Mouse (Mus musculus): ENCODE results near the gene Ercc4.

Gene Ercc4

DNA sequence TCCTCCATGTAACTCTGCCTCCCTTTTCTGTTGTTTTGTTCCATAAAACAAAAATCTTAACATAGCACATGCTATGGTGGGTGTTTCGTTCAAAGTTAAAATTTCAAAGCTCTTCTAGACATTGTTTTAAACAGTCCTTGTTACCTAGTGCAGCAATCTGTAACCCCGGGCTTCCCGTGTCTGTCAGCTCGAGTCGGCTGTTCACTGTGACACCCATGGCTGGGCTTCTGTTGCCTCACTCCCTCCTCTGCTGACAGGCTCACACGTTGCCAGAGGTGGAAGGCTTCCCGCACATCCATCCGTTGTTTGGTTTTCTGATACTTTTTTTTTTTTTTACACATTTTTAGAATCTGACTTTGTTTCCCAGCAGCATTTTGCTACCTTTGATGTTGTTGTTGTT lies 40.5 kb downstream of the Ercc4 start:
- no peak for DNase-seq

DNA sequence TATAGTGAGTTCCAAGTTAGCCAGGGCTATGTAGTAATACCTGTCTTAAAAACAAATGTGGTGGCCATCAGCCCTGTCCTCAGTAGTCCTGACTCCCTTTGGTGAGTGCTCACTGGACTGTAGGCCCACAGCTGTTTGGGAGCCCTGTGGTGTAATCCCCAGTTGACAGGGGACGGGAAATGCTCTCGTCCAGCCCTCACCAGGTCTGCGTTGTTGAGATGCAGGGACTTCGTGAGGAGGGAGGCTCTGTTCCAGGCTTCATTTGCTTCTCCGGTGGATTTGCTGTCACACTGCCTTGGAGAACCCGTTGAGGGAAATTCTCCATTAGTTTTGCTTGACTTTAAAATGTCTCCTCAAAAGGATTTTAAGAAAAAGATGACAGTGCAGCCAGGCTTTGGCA lies 41.3 kb downstream of the Ercc4 start:
- no peak for DNase-seq

DNA sequence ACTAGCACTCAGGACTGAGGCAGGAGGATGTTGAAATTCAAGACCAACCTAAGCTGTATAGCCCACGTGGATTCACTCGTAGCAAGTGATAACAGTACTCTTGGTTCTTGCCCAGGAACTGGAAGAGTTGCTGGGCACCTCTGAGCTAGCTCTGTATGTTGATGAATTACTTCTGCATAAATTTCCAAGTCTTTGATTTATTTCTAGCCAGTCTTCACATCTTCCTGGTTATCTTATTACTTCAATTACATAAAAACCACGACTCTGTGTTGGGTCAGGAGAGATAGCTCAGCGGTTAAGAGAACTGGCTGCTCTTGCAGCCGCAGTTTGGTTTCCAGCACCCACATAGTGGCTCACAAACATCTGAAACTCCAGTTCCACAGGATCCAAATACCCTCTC lies 43.0 kb downstream of the Ercc4 start:
- DNase-seq: no peak

DNA sequence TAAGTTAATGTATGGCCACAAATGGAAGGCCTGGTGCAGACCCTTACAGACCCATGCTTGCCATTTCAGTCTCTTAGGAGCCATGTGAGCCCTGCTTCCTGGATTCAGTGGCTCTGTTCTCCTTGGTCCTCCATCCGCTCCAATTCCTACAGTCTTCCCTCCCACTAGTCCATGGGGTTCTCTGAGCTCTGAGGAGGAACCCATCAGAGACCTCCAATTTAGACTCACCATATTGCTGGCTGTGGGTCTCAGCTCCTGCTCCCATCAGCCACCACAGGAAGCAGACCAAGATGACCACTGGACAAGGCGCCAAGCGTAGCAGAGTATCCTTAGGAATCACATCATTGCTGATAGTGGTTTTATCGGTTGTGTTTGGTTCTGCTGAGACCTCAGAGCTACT lies 43.7 kb downstream of the Ercc4 start:
- DNase-seq: no peak

DNA sequence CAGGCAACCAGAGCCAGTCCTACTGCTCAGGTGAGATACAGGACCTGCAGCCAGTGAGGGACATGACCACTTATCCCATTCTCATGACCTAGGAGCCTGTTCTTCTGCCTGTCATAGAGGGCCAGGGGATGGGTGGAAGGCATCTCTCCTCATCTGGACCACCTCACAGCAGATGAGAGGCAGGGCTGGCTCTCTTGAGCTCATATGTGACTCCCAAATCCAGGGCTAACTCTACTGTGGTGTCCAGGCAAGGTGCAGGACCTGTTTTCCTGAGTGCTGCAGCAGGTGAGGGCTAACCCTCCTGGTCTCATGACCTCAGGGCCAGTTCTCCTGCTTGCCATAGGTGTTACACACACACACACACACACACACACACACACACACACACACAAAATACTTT lies 44.9 kb downstream of the Ercc4 start:
- no peak for DNase-seq

- DNase-seq: no peak
Observed at GRCm38 (mm10) chr16:13157314-13157713, 47.8 kb downstream of the Ercc4 start.

GRCm38 (mm10) chr16:13158153-13158670 lies 48.7 kb downstream of the Ercc4 start:
- no peak for DNase-seq

GRCm38 (mm10) chr16:13158906-13159889 lies 49.7 kb downstream of the Ercc4 start:
- DNase-seq: peak; percentile 34

DNA sequence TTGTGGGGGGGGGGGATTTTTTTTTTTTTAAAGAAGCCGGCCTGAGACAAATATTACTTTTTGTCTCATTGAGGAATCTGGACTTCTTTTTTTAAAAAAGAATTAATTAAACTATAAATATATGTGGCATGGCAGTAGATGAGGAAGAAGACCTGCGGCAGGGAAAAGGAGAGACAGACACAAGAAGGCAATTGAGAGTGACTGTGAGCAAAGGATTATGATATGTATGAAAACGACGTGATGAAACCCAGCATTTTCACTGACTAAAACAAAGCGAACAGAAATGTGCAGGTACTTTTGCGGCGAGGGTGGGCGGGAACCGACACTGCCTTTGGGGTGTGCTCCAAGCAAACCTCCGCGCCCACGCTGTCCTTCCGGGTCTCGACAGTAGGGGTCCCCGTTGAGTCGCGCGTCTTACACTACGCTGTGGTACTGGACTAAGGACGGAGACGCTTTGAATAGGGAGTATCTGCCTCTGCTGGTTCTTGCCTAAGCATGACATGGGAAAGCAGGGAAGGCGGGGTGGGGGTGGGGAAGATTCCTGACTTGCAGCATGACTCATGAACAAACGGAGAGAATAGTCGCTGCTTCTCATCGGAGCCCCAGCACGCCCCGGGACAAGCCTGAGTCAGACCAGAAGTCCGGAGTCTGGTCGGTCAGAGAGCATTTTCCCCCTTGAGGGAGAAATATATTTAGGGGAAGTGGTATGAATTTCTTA lies 50.6 kb downstream of the Ercc4 start:
- peak; percentile 89 for DNase-seq

- no peak for DNase-seq
Observed at GRCm38 (mm10) chr16:13161516-13161915, 52.0 kb downstream of the Ercc4 start.

- no peak for DNase-seq
Observed at GRCm38 (mm10) chr16:13167731-13168130, 58.2 kb downstream of the Ercc4 start.

- no peak for DNase-seq
Observed at GRCm38 (mm10) chr16:13173055-13173742, 63.7 kb downstream of the Ercc4 start.

GRCm38 (mm10) chr16:13182526-13182925 lies 73.0 kb downstream of the Ercc4 start:
- no peak for DNase-seq

- no peak for DNase-seq
Observed at GRCm38 (mm10) chr16:13183182-13183742, 73.8 kb downstream of the Ercc4 start.

GRCm38 (mm10) chr16:13184381-13184780 lies 74.9 kb downstream of the Ercc4 start:
- no peak for DNase-seq

GRCm38 (mm10) chr16:13189430-13190107 lies 80.1 kb downstream of the Ercc4 start:
- DNase-seq: no peak

DNA sequence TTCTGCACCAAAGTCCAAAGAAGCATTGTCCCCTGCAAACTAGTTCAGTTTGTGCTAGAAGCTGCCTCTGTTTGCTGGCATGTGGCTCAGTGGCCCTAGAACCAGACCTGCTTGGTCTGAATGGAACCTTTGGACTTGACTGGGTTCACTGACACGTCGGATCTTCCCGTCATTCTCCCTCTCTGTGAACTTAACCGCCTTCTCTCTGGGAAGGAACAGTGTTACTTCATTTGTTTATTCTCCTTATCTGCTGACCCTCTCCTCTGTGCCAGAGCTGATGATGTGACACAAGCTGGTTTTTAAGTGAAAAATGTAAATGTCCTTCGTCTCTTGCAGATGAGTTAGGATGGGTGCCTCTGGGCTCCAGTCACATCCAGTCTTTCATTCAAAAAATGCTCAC lies 81.0 kb downstream of the Ercc4 start:
- DNase-seq: no peak

DNA sequence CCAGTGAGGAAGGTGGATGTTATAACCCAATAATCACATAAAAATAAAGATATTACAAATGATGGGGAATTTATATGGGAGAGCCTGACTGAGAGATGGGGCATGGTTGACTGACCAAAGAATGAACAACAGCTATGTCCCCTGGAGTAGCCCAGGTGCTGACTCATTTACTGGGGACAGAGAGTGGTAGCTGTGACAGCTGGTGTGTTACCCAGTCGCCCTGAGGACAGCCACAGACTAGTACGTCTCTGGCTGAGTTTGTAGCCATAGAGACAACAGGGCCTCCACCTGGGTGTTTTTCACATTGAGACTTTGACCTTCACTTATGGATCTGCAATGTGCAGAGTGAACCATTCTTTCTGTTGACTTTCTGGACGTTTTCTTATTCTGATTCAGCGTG lies 81.7 kb downstream of the Ercc4 start:
- DNase-seq: no peak

DNA sequence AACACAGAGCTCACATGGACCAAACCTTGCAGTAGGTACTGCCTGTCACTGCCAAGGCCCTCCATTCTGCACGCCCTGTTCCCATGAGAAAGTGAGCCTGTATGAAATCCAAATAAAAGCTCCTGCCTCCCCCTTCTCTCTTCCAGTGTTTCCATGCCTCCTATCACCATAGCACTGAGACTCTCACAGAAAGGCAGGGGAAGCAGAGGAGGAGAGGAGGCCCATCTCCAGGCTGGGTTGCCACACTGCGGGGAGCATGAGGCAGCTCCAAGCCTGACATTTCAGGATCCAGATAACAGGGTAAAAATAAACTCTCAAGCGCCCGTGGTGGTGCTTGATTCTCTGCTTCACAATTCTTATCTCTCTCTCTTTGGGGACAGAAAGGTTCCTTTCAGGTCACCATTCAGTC lies 84.2 kb downstream of the Ercc4 start:
- no peak for DNase-seq

DNA sequence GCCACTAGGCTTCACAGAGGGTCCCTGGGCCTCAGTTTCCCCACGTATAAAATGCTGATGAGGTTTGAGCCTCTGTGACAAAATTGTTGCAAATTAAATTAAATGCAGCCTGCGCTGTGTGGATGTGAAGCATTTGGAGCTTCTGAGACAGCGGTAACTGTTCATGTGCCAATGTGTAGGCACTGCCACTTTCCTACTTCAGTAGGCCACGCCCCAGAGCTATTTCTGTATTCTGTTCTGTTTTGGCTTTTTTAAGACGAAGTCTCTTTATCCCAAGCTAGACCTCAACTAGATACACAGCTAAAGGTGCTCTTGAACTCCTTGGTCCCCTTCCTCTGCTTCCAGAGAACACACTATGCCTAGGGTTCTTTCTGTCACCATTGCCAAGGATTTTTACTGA lies 85.4 kb downstream of the Ercc4 start:
- DNase-seq: no peak

DNA sequence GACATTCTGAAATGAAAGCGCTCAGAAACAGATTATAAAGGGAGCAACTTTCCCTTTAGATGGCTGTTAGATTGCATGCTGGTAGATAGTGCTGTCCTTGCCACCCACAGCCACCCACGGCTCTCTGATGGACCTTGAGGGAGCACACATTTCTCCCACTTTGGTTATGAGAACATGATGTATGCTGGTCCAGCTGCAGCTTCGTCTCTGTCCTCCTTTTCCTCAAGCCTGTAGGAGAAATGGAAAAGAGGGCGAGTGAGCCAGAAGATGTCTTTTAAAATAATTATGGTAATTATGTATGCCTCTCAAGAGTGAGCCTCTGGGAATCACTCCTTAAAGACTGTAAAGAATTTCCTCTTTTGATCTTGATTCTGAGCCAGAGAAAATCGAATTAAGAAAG lies 87.1 kb downstream of the Ercc4 start:
- no peak for DNase-seq

DNA sequence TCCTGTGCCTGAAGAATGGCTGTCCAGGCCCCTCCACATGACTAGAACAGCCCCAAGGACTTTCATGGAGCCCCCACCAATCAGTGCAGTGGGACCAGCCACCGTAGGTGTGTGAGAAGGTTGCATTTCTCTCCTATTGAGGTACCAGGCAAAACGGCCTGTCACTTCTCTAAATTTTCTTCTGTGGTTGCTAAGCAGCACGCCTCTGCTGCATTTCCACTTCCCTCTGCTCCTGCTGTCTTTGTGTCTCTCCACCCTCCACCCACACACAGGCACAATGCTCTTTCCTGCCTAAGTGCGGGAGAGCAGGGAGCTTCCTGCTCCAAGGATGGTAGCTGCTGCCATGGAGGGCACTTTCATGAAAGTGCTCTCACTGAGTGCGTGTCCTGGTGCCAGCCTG lies 87.8 kb downstream of the Ercc4 start:
- no peak for DNase-seq

Measured in cerebellum, adult 9-10 months (tissue).